Mouse (Mus musculus) heart, adult 2 months (tissue): ENCODE data around the gene Tdrkh. TPM values are rescaled to one million over a fixed set of nuclear protein-coding genes. Genes with fewer than 3 reads are reported as not detected.

Experiments
- DNase-seq, 2 experiments: peaks; one replicate each; pipeline ENCODE4 v3.0.0; 2021
- H3K27ac ChIP-seq: fragments of 200-600 bp; 2 replicates; pipeline ENCODE4 v1.8.1; 2022
- H3K27me3 ChIP-seq: fragments of 200-500 bp; 2 replicates; pipeline ENCODE4 v1.6.1; 2012; ENCODE audit warnings: mild to moderate bottlenecking, low read length, inconsistent platforms, mixed read lengths; ENCODE audit not compliant: control insufficient read depth, insufficient read depth
- H3K36me3 ChIP-seq: fragments of 200-500 bp; 2 replicates; pipeline ENCODE4 v1.6.1; 2012; ENCODE audit warnings: low read length, inconsistent platforms; ENCODE audit not compliant: control insufficient read depth, insufficient read depth
- H3K4me1 ChIP-seq: fragments of 200-500 bp; 2 replicates; pipeline ENCODE4 v1.6.1; 2011; ENCODE audit warnings: low read length; ENCODE audit not compliant: control insufficient read depth, insufficient read depth
- H3K4me3 ChIP-seq: fragments of 200-600 bp; 2 replicates; pipeline ENCODE4 v1.8.1; 2022
- H3K79me2 ChIP-seq: fragments of 200-500 bp; replicated peaks from 2 replicates; pipeline ENCODE4 v1.6.1; 2012; ENCODE audit warnings: mild to moderate bottlenecking, inconsistent platforms, low read length, moderate library complexity, mixed read lengths; ENCODE audit not compliant: control insufficient read depth, insufficient read depth
- H3K9ac ChIP-seq: fragments of 200-500 bp; 2 replicates; pipeline ENCODE4 v1.6.1; 2012; ENCODE audit warnings: low read depth, mild to moderate bottlenecking, control low read depth, inconsistent platforms, low read length, mixed read lengths
- CTCF ChIP-seq: fragments of 200-600 bp; IDR thresholded peaks from 2 replicates; pipeline ENCODE4 v1.8.1; 2022; ENCODE audit warnings: antibody characterized with exemption, mild to moderate bottlenecking, moderate library complexity
- EP300 ChIP-seq: fragments of 200-500 bp; IDR thresholded peaks from 2 replicates; pipeline ENCODE4 v1.6.1; 2011; ENCODE audit warnings: low read depth, low read length, control low read depth; ENCODE audit not compliant: insufficient read depth
- POLR2A ChIP-seq: fragments of 200-500 bp; IDR thresholded peaks from 2 replicates; pipeline ENCODE4 v1.6.1; 2011; ENCODE audit warnings: mild to moderate bottlenecking, low read depth, low read length, control low read depth; ENCODE audit not compliant: insufficient read depth
- WGBS: fragments of 180-500 bp; shearing (Covaris S2); methylation state at CpG from one replicate; pipeline ENCODE4 v1.1.7; 2018; 5-methylcytosine and 5-hydroxymethylcytosine counted together
- intact Hi-C: fragments of 180-260 bp; cut with DNase I; formaldehyde crosslinking; loops from one replicate; pipeline ENCODE4 v1.15.1; 2025
- polyA plus RNA-seq: library from polyadenylated mRNA; depleted of rRNA; stranded (reverse); fragments of >200 nt; gene quantifications from 2 replicates; pipeline ENCODE4 v1.2.3, GENCODE M21; 2012
- total RNA-seq, 2 experiments: library from RNA; stranded (reverse); gene quantifications; 2 replicates each; pipeline ENCODE4 v1.2.3; 2021

Gene Tdrkh
- total and polyA plus RNA-seq, 3 experiments, result 0.64 to 4.9 (median 3.9) TPM

DNA sequence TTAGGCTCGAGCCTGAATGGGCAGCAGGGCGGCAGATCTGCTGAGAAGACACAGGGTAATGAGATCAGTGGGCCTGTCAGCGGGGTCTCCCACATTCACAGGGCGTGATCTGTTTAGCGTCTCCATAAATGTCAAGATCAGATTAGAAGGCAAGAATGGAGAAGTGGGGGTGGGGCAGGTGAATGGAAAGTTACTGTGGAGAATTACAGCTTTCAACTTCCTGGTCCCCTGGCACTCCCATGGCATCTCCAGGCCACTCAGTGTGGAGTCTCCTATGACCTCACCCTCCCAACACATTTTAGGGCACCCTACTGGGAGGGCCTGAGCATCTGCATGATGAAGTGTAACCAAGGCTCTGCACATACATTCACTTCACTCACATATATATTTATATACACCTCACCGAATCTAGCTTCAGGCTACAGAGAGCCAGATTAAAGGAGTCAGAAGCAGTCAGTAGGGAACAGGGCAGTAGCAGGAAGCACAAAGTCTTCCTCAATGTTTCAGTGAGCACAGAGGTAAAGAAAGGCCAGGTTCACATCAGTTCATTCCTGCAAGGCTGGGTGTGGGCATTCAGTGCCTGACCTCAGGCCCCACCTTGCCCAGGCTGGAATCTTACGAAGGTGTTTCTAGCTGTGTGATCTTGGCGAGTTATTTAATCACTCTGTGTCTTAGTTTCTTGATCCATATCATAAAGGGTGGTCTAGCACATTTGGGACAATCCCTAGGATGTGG, 63.4 kb downstream of the Tdrkh start:
- 62% methylated on average over 8 of the region's 8 CpGs for WGBS
- intact Hi-C loops, result no loop called here
- H3K4me1 ChIP-seq, result no peaks in the 10 kb centered on the region; the same call in 1 of the 2 replicates
- H3K36me3 ChIP-seq, result no peaks in the 10 kb centered on the region
- no peak overlapping the region for H3K9ac ChIP-seq
- no peak for TF ChIP-seq POLR2A
- TF ChIP-seq CTCF, result no peak
- no peak overlapping the region for H3K4me3 ChIP-seq
- H3K27ac ChIP-seq, result no peak overlapping the region
- no peaks in the 10 kb centered on the region for H3K79me2 ChIP-seq
- H3K27me3 ChIP-seq, result no peaks in the 10 kb centered on the region
- no peak for DNase-seq

DNA sequence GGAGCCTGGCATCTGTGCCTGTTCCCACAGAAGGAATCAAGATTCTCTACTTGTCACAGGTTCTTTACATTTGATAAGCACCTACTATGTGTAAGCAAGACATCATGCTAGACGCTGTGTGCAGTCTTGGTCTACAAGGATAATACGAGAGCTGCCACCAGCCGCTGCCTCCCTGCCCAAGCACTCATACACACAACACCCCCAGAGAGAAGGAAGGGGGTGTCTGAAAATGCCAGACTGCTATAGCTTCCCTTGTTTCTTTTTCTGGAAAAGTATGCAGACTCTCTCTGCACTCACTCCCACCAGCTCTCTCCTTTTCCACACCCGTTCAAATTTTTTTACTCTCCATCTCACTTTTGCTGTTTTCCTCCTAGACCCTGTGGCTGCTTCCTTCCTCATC, 64.4 kb downstream of the Tdrkh start:
- no peaks in the 10 kb centered on the region for H3K79me2 ChIP-seq
- H3K9ac ChIP-seq, result no peak overlapping the region
- no peak overlapping the region for H3K27ac ChIP-seq
- TF ChIP-seq CTCF (no peak), EP300 (no peak), POLR2A (no peak)
- 66% methylated on average over 4 of the region's 4 CpGs for WGBS
- no peak overlapping the region for H3K4me3 ChIP-seq
- intact Hi-C loops, result no loop called here
- no peak for DNase-seq
- H3K36me3 ChIP-seq, result no peaks in the 10 kb centered on the region
- no peaks in the 10 kb centered on the region; the same call in 1 of the 2 replicates for H3K4me1 ChIP-seq
- no peaks in the 10 kb centered on the region for H3K27me3 ChIP-seq

DNA sequence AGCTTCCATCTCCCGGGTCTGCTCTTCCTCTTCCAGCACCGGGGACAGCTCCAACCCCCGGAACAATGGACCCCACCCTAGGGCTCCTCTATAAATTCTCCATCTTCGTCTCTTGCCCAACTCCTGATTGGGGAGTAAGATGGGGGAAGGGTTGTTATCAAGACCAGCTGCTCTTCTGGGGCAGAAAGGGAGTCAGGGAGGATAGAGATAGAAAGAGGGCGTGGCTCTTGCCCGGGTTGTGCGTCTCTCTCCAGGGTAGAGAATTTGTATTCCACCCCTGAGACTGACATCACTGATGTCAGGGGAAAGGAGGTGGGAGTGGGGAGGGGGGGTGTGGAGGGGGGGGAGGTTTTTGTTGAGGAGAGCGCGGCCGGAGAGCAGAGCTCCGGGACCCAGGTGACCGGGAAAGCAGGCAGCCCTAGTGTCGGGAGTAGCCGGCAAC, 64.9 kb downstream of the Tdrkh start, which contains the start of gene Celf3:
TSS of gene Celf3 (plus strand) at position 315 of the 442 bp plus-strand sequence.
- no peaks in the 10 kb centered on the region for H3K27me3 ChIP-seq
- no peak within 1 kb of the TSS for H3K9ac ChIP-seq
- intact Hi-C loops, result no loop called here
- no peaks in the 10 kb centered on the region for H3K36me3 ChIP-seq
- WGBS, result 6% methylated on average over 14 of the region's 14 CpGs
- H3K79me2 ChIP-seq, result no peaks in the 10 kb centered on the region
- DNase-seq, result no peak
- no peak within 1 kb of the TSS for H3K27ac ChIP-seq
- no peak within 1 kb of the TSS for H3K4me3 ChIP-seq
- TF ChIP-seq POLR2A, result no peak
- no peak for TF ChIP-seq EP300
- TF ChIP-seq CTCF, result no peak
- H3K4me1 ChIP-seq, result no peaks in the 10 kb centered on the region; the same call in 1 of the 2 replicates

DNA sequence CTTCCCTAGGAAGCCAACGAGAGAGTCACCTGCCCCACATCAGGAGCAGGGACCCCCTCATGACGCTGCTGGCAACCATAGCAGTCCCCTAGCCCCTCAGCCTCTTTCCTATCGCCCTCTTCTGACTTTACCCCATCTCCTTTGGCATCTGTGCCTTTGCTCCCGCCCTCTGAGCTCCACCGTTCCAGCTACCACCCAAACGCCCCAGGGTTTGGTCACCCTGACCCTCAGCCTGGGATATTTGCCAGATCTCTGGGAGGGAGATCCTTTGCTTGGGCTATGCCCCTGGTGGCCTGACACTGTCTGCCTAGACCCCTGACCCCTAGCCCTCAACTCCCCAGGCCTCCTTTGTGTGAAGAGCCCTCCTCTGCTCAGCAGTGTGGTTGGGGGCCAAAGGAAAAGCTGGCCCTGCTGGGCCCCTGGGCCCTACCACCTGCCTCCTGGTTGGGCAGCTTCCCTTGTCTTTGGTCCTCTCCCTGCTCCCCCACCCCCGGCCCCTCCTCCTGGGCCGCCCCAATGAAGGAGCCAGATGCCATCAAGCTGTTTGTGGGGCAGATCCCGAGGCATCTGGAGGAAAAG, 65.6 kb downstream of the Tdrkh start:
- Histone ChIP-seq H3K36me3 (no peaks in the 10 kb centered on the region), H3K4me3 (no peak overlapping the region), H3K27me3 (no peaks in the 10 kb centered on the region), H3K27ac (no peak overlapping the region), H3K9ac (no peak overlapping the region), H3K4me1 (no peaks in the 10 kb centered on the region), H3K79me2 (no peaks in the 10 kb centered on the region)
- no peak for DNase-seq
- TF ChIP-seq CTCF (no peak), POLR2A (no peak), EP300 (no peak)
- intact Hi-C loops, result no loop called here
- WGBS, result 15% methylated on average over 9 of the region's 9 CpGs

DNA sequence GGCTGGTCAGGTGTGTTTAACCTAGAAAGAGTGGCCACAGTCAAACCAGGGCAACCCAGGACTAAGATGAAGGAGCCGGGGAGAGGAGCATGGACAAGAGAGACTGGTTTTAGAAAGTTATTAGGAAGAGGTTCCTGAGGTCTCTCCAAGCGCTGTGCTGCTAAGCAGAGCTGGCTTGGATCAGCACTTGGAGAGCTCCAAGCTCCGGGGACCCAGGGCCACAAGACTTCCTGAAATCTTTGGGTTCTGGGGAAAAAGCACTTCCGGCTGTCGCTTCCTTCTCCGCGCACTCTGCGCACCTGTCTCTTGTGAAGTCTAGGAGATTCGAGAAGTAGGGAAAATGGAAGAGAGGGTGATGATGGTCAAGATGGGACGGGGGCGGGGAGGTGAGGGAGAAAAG, 66.5 kb downstream of the Tdrkh start:
- Histone ChIP-seq H3K36me3 (no peaks in the 10 kb centered on the region), H3K4me1 (no peaks in the 10 kb centered on the region), H3K4me3 (no peak overlapping the region), H3K27me3 (no peaks in the 10 kb centered on the region), H3K27ac (no peak overlapping the region), H3K9ac (no peak overlapping the region), H3K79me2 (no peaks in the 10 kb centered on the region)
- no peak for TF ChIP-seq POLR2A
- no peak for TF ChIP-seq CTCF
- TF ChIP-seq EP300, result no peak
- DNase-seq, result no peak
- 8% methylated on average over 11 of the region's 11 CpGs for WGBS
- intact Hi-C loops, result no loop called here

DNA sequence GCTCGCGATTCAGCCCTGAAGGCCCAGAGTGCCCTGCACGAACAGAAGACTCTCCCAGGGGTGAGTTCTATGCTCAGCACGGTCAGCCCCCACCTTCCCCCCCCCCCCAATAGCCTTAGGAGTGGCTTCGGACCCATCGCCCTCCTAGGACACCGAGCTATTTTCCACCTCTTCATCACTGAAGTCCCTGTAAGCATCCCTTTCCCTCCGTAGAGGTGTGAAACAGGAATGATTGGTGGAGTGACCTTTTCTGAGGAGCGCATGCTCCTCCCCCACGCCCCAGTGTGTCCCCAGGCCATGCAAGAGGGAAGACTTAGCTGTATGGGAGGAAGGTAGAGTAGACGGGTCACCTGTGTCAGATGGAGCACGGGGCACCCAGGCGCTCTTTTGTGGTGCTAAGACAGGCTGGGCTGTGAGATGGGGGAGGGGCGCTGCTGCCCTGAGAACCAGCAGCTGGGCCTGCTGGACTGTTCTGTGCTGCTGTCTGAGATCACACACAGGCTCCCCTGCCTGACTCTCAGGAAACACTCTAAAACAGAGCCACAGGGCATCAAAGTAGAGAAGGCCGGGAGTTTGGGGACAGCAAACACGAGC, 67.3 kb downstream of the Tdrkh start, which contains the start of gene Riiad1:
TSS of gene Riiad1 (minus strand) at position 51 of the 594 bp plus-strand sequence.
- no peak within 1 kb of the TSS for H3K27ac ChIP-seq

More for the DNA sequence above, 67.3 kb downstream of the Tdrkh start, which contains the start of gene Riiad1:
- Histone ChIP-seq H3K36me3 (no peaks in the 10 kb centered on the region), H3K79me2 (no peaks in the 10 kb centered on the region), H3K27me3 (no peaks in the 10 kb centered on the region), H3K4me3 (no peak within 1 kb of the TSS), H3K4me1 (no peaks in the 10 kb centered on the region), H3K9ac (no peak within 1 kb of the TSS)
- 21% methylated on average over 16 of the region's 16 CpGs for WGBS
- intact Hi-C loops, result no loop called here
- no peak for TF ChIP-seq EP300
- TF ChIP-seq POLR2A, result no peak
- no peak for TF ChIP-seq CTCF
- no peak for DNase-seq
